Mouse (Mus musculus) left cerebral cortex, adult 8-10 months (tissue): ENCODE results near the gene Cadps. TPM values are rescaled to one million over a fixed set of nuclear protein-coding genes. Genes with fewer than 3 reads are reported as not detected.

Source experiments
- DNase-seq, 2 experiments: peaks; one replicate each; pipeline ENCODE4 v3.0.0; 2022; ENCODE audit warnings: low spot score in 2 of 2
- total RNA-seq, 4 experiments: library from RNA; stranded (reverse); gene quantifications; 2 replicates each; pipeline ENCODE4 v1.2.4; 2022

Cadps gene
- total RNA-seq, 4 experiments from 2014 or later = 216 to 245 (median 229) TPM

- DNase-seq = peak in 1 of 2 experiments; percentile 29
These were observed 292.8 kb downstream of the Cadps start for GRCm38 (mm10) chr14:12529961-12530542.

DNA sequence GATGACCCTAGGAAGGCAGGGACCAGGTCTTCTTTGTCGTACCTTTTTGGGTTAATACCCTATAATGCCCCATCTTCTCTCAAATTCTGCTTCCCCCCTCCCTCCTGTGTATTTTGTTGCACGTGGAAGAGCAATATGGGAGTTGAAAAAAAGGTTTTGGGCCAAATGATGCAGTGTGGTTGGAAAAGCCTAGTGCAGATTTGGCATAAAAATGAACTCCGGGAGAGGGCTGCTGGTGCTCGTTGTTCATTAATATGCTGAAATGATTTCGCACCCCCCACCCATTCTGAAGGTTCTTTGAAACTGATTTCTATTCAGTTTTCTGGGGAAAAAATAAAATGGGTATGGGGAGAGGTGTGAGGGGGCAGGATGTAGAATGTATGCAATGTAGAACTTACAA is 295.6 kb downstream of the Cadps start:
- DNase-seq = no peak

DNA sequence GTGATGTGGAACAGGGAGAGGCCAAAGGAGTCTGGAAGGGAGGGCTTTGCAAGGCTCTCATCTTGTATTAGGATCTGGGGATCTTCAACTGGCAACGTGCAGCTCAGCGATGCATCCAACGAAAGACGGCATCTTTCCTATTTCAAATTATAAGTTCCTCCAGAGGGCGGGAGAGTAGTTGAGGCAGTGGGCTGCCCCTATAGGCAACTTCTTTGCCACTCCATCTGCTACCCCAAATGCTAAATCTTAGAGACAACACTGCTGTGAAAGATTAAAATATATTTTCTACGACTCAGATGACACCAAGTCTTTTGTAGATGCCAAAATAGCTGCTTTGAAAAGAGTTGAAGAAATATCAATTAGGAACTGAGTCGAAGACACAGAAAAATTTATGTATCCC is 315.9 kb downstream of the Cadps start:
- no peak for DNase-seq

DNA sequence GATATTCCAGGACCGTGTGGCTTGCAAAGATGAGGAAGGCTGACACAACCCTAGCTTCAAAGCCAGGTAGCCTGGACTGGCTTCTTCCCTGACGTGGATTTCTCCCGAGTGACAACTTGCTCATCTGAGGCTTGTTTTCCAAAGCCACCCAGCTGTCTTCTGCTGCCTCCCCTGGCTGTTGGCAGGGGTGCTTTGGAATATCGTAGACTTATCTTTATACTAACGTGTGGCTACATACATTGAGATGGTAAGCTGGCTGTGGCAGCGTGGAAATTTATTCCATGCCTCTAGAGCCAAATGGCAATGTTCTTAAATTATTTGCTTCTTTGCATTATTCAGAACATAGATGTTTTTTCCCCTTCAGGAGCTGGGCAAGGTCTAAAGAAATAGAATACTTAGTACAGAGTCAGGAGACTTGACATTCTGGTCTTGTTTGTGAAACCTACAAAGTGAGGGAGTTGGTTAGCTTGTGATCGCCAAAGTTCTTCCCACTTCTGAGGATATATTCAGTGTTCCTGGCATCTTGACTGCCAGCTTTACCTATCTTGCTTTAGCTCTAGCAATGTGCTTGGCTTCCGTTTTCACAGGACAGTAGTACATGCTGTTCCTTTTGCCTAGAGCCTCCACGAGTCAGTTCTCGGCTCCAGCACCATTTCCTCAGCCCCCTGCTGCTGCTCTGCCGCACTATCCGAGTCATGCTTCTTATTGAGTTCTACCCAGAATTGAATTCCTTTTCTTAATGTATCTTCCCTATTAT is 318.5 kb downstream of the Cadps start:
- DNase-seq = peak in 1 of 2 experiments; percentile 54

DNA sequence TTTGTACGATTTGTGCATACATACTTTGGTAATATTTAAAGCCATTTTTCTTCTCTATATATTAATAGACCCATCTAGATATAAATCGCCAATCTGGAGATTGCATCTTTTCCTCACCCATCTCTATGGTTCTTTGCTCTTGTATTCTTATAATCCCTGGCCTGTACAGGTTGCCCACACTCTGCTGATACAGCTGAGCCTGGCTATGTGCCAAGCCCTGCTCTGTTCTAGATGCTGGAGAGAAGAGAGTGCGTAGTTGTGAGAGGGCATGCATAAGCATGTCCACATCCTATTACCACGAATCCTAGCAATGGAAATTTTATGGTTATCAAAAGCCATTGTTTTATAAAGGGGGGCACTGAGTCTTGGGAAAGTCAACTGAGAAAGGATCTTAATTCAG is 360.7 kb downstream of the Cadps start:
- no peak for DNase-seq

DNA sequence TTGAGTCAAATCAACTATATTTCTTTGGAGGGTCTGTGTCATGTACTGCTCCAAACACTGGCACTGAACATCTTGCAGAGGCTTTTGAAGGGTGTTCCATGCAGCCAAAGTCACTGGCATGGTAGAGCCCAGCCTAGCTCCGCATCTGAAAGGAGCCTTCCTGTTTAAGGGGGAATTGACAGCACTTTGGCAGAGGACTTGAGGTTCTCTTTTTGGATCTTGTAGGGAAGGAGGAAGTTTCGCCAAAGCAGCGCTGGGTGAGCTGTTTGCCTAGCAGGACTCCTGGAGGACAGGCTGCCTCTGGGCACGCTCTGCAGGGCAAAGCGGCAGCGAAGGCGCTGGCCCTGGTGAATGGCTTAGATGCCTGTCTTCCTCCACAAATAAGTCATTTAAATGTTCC is 363.2 kb downstream of the Cadps start:
- peak in 1 of 2 experiments; percentile 35 for DNase-seq

DNA sequence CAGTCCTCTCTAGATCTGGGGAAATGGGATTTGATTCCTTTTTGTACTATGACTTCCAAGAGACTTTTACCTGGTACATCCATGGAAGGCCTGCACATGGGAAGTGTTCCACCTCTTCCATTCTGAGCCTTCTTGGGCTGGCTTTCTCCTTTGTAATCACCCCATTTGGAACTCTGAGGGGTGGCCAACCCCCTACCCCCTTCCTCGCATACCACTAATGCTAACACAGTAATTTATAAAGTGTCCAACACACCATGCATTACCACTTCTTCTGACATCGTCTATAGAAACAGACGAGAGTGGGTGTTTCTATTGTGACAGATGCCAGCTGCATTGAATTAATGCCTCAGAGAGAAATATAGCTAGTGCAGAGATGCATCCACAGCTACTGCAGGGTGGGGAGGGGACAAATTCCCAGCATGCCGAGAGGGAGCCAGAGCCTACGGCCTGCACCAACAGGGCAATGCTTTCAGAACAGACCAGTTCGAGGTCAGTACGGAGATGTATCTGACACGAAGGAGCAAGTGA is 367.8 kb downstream of the Cadps start:
- DNase-seq = no peak

GRCm38 (mm10) chr14:12450807-12451206 is 372.1 kb downstream of the Cadps start:
- DNase-seq = no peak

- no peak for DNase-seq
These were observed 374.0 kb downstream of the Cadps start for GRCm38 (mm10) chr14:12448883-12449282.

DNA sequence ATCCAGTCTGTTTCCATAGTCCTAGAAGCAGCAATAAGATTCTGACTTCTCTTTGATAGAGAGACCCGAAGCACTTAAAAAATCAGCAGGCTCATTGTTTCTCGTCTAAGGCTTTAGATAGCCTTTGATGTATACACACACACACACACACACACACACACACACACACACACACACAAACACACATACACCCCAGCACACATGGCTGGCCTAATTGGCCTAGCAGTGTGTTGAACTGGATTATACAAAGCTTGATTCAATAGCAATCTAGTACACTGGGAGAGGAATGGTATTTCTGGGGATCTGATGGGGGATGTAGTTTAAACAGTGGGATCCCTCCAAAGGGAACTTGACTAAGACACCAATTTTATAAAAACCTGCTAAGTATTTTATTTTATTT is 381.9 kb downstream of the Cadps start:
- DNase-seq = no peak

GRCm38 (mm10) chr14:12437976-12438375 is 384.9 kb downstream of the Cadps start:
- no peak for DNase-seq

GRCm38 (mm10) chr14:12437422-12437821 is 385.5 kb downstream of the Cadps start:
- DNase-seq = peak in 1 of 2 experiments; percentile 55

DNA sequence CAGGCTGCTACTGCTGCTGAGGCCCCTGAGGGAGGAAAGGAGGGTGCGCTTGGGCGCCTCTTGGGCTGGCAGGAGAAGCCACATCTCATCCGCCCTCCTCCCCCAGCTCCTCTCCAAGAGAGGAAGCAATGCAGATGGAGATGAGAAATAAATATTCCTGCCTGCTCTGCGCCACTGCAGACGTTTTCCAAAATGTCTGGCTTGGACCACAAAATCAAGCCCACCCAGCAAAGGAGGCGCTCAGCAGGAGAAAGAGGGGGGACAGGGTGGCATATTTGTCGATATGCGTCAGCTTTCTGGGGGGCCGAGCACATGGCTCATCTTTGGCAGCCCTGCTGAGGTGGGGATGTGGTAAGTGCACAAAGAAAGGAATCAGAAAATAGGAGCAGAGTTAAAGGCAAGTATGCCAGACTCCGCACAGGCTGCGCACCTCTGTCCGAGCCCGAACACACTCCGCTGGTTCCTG is 385.9 kb downstream of the Cadps start:
- DNase-seq = peak in 1 of 2 experiments; percentile 75

GRCm38 (mm10) chr14:12428021-12428654 is 394.7 kb downstream of the Cadps start:
- DNase-seq = peak in 1 of 2 experiments; percentile 33

DNA sequence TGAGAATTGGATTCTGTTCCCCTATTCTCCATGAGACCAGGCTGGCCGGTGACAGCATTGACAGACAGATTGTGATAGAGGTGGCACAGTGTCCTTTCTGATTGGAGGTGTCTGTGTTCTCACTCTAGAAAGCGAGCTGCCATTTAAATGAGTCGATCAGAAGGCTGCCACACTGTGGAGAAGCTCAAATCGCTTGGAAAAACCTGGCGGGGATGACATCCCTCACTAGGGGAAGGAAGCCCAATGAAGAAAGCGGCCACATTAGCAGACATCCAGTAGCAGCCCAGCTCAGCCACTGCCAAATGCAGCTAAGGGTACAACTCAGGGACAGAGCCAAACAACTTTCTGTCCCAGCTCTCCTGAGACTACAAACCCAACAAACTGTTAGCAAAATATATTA is 397.6 kb downstream of the Cadps start:
- no peak for DNase-seq

GRCm38 (mm10) chr14:12410276-12410675 is 412.6 kb downstream of the Cadps start:
- no peak for DNase-seq

DNA sequence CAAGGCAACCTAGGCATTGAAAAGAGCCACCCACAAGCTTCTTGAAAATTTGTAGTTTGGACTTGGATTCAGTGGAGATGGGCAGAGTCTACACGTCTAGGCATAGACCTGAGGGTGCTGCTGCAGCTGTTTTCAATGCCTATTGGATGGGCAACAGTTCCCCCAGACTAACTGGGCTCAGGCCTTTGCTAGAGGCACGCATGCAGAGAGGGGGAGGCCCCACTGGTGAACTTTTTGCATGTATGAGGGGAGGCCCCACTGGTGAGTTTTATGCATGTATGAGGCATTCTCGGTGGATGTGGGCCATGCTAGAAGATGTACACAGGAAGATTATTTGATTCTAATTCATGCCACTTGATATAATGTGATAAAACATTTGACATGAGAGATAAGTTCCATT is 413.1 kb downstream of the Cadps start:
- no peak for DNase-seq

- DNase-seq = no peak
These were observed 416.3 kb downstream of the Cadps start for GRCm38 (mm10) chr14:12406588-12406987.

GRCm38 (mm10) chr14:12405201-12405600 is 417.7 kb downstream of the Cadps start:
- no peak for DNase-seq

DNA sequence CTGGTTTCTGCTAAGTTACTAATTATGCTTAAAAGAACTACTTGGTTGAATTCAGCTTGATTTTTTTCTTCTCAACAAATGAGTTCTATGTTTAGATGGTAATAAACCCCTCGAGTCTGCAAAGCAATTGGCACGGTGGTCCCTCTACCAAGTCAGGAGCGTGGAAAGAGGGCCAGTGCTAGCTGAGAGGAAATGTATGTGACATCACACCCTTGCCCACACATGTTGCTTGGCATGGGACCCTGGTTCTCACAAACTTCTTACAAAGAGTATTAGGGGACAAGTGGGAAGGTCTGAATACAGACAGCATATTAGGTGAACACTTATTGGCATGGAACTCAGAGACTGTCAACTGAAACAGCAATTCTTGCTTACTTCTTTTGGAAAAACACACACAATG is 418.2 kb downstream of the Cadps start:
- no peak for DNase-seq

- DNase-seq = no peak
These were observed 418.8 kb downstream of the Cadps start for GRCm38 (mm10) chr14:12404052-12404451.

DNA sequence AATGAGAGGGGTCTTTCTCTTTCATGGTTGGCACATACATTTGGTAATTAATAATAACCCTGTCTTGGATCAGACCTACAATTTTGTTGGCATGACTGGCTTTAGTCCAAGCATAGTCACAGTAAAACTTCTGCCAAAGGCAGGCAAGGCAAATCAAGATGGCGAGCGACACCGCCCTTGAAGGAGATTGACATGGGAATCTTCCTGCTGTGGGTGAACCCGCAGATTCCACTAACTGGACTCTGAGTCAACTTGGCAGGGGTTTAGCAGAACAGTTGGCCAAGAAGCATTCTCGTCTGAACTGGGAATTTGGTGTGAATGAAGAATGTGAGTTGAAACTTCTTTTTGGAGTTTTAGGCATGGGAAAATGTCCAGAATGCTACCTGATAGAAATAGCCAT is 422.8 kb downstream of the Cadps start:
- DNase-seq = no peak
